Mouse (Mus musculus): Measurements from ENCODE around the gene Pax2. TPM values are rescaled to one million over a fixed set of nuclear protein-coding genes. Genes with fewer than 3 reads are reported as not detected.

The Pax2 gene
- polyA plus RNA-seq, 1 experiment from 2014 or later = not detected

GRCm38 (mm10) chr19:44752056-44752940 lies 3.5 kb upstream of the Pax2 start:
- Histone ChIP-seq H3K4me3 (ENCODE audit: low read depth, low read length) (no peak overlapping the region), H3K9ac (ENCODE audit: low read depth, low read length) (no peak overlapping the region)

GRCm38 (mm10) chr19:44753361-44753760 lies 2.5 kb upstream of the Pax2 start:
- no peak overlapping the region for H3K9ac ChIP-seq (ENCODE audit: low read depth, low read length)
- peaks cover 6% of the 10 kb centered on the region for H3K4me1 ChIP-seq (replicated peaks; ENCODE audit: control insufficient read depth, insufficient read depth, low read length)
- WGBS = 4% methylated on average over 14 of the region's 14 CpGs
- DNase-seq (ENCODE audit: low spot score) = no peak
- H3K4me3 ChIP-seq (ENCODE audit: low read depth, low read length) = no peak overlapping the region
- peaks cover 100% of the 10 kb centered on the region for H3K27me3 ChIP-seq (replicated peaks; ENCODE audit: control insufficient read depth, insufficient read depth, low read length)
- H3K36me3 ChIP-seq (ENCODE audit: control insufficient read depth, insufficient read depth, low read length) = no peaks in the 10 kb centered on the region
- H3K27ac ChIP-seq (ENCODE audit: low read depth, low read length) = no peak overlapping the region
- no peaks in the 10 kb centered on the region for H3K9me3 ChIP-seq (ENCODE audit: control insufficient read depth, low read length)
- ATAC-seq (replicated peaks; ENCODE audit: low FRiP score) = no peak
- H3K4me2 ChIP-seq = no peak overlapping the region

More at GRCm38 (mm10) chr19:44752056-44752940, 3.5 kb upstream of the Pax2 start:
- ATAC-seq (replicated peaks; ENCODE audit: low FRiP score) (no peak), DNase-seq (ENCODE audit: low spot score) (no peak)
- H3K27ac ChIP-seq (ENCODE audit: low read depth, low read length) = no peak overlapping the region
- H3K4me1 ChIP-seq (replicated peaks; ENCODE audit: control insufficient read depth, insufficient read depth, low read length) = peaks cover 6% of the 10 kb centered on the region
- no peak overlapping the region for H3K4me2 ChIP-seq
- no peaks in the 10 kb centered on the region for H3K36me3 ChIP-seq (ENCODE audit: control insufficient read depth, insufficient read depth, low read length)
- no peaks in the 10 kb centered on the region for H3K9me3 ChIP-seq (ENCODE audit: control insufficient read depth, low read length)
- 6% methylated on average over 31 of the region's 31 CpGs for WGBS
- peaks cover 100% of the 10 kb centered on the region for H3K27me3 ChIP-seq (replicated peaks; ENCODE audit: control insufficient read depth, insufficient read depth, low read length)

GRCm38 (mm10) chr19:44754461-44755377 lies 1.1 kb upstream of the Pax2 start:
- H3K27me3 ChIP-seq (replicated peaks; ENCODE audit: control insufficient read depth, insufficient read depth, low read length) = peaks cover 99% of the 10 kb centered on the region
- WGBS = 4% methylated on average over 16 of the region's 16 CpGs
- no peak overlapping the region for H3K4me2 ChIP-seq
- no peak overlapping the region for H3K4me3 ChIP-seq (ENCODE audit: low read depth, low read length)
- H3K36me3 ChIP-seq (ENCODE audit: control insufficient read depth, insufficient read depth, low read length) = no peaks in the 10 kb centered on the region
- no peak overlapping the region for H3K9ac ChIP-seq (ENCODE audit: low read depth, low read length)
- H3K27ac ChIP-seq (ENCODE audit: low read depth, low read length) = no peak overlapping the region
- no peaks in the 10 kb centered on the region for H3K9me3 ChIP-seq (ENCODE audit: control insufficient read depth, low read length)
- ATAC-seq (replicated peaks; ENCODE audit: low FRiP score) = no peak
- no peak for DNase-seq (ENCODE audit: low spot score)
- H3K4me1 ChIP-seq (replicated peaks; ENCODE audit: control insufficient read depth, insufficient read depth, low read length) = peaks cover 6% of the 10 kb centered on the region

- Histone ChIP-seq H3K4me3 (ENCODE audit: low read depth, low read length) (no peak overlapping the region), H3K27ac (ENCODE audit: low read depth, low read length) (no peak overlapping the region), H3K9ac (ENCODE audit: low read depth, low read length) (no peak overlapping the region), H3K4me2 (peak overlapping the region; percentile 67), H3K27me3 (replicated peaks; ENCODE audit: control insufficient read depth, insufficient read depth, low read length) (peaks cover 99% of the 10 kb centered on the region), H3K36me3 (ENCODE audit: control insufficient read depth, insufficient read depth, low read length) (no peaks in the 10 kb centered on the region), H3K9me3 (ENCODE audit: control insufficient read depth, low read length) (no peaks in the 10 kb centered on the region), H3K4me1 (replicated peaks; ENCODE audit: control insufficient read depth, insufficient read depth, low read length) (peaks cover 6% of the 10 kb centered on the region)
- WGBS = 4% methylated on average over 13 of the region's 13 CpGs
- no peak for ATAC-seq (replicated peaks; ENCODE audit: low FRiP score)
- no peak for DNase-seq (ENCODE audit: low spot score)
Observed at GRCm38 (mm10) chr19:44755378-44755692, 510 bp upstream of the Pax2 start.

GRCm38 (mm10) chr19:44756421-44757230 lies 781 bp downstream of the Pax2 start:
- no peaks in the 10 kb centered on the region for H3K36me3 ChIP-seq (ENCODE audit: control insufficient read depth, insufficient read depth, low read length)
- no peak for ATAC-seq (replicated peaks; ENCODE audit: low FRiP score)
- no peak overlapping the region for H3K27ac ChIP-seq (ENCODE audit: low read depth, low read length)
- no peak overlapping the region for H3K9ac ChIP-seq (ENCODE audit: low read depth, low read length)
- H3K9me3 ChIP-seq (ENCODE audit: control insufficient read depth, low read length) = no peaks in the 10 kb centered on the region
- H3K4me2 ChIP-seq = peak overlapping the region; percentile 67
- 1% methylated on average over 70 of the region's 71 CpGs for WGBS
- peaks cover 4% of the 10 kb centered on the region for H3K4me1 ChIP-seq (replicated peaks; ENCODE audit: control insufficient read depth, insufficient read depth, low read length)
- DNase-seq (ENCODE audit: low spot score) = no peak
- peak overlapping the region; percentile 37 for H3K4me3 ChIP-seq (ENCODE audit: low read depth, low read length)
- H3K27me3 ChIP-seq (replicated peaks; ENCODE audit: control insufficient read depth, insufficient read depth, low read length) = peaks cover 99% of the 10 kb centered on the region

- H3K9me3 ChIP-seq (ENCODE audit: control insufficient read depth, low read length) = no peaks in the 10 kb centered on the region
- peak overlapping the region; percentile 67 for H3K4me2 ChIP-seq
- no peaks in the 10 kb centered on the region for H3K36me3 ChIP-seq (ENCODE audit: control insufficient read depth, insufficient read depth, low read length)
- ATAC-seq (replicated peaks; ENCODE audit: low FRiP score) (no peak), DNase-seq (ENCODE audit: low spot score) (no peak)
- no peak overlapping the region for H3K9ac ChIP-seq (ENCODE audit: low read depth, low read length)
- H3K4me1 ChIP-seq (replicated peaks; ENCODE audit: control insufficient read depth, insufficient read depth, low read length) = peaks cover 4% of the 10 kb centered on the region
- H3K4me3 ChIP-seq (ENCODE audit: low read depth, low read length) = peak overlapping the region; percentile 37; the same call in 1 of the 2 replicates
- under 1% methylated on average over 36 of the region's 38 CpGs for WGBS
- no peak overlapping the region for H3K27ac ChIP-seq (ENCODE audit: low read depth, low read length)
- peaks cover 99% of the 10 kb centered on the region for H3K27me3 ChIP-seq (replicated peaks; ENCODE audit: control insufficient read depth, insufficient read depth, low read length)
Observed at GRCm38 (mm10) chr19:44757231-44757871, 1.5 kb downstream of the Pax2 start.

GRCm38 (mm10) chr19:44758846-44759245 lies 3.0 kb downstream of the Pax2 start:
- no peak overlapping the region for H3K27ac ChIP-seq (ENCODE audit: low read depth, low read length)
- H3K4me2 ChIP-seq = no peak overlapping the region
- peaks cover 4% of the 10 kb centered on the region for H3K4me1 ChIP-seq (replicated peaks; ENCODE audit: control insufficient read depth, insufficient read depth, low read length)
- DNase-seq (ENCODE audit: low spot score) (no peak), ATAC-seq (replicated peaks; ENCODE audit: low FRiP score) (no peak)
- peaks cover 99% of the 10 kb centered on the region for H3K27me3 ChIP-seq (replicated peaks; ENCODE audit: control insufficient read depth, insufficient read depth, low read length)
- WGBS = 2% methylated on average over 28 of the region's 28 CpGs
- no peak overlapping the region for H3K9ac ChIP-seq (ENCODE audit: low read depth, low read length)
- H3K36me3 ChIP-seq (ENCODE audit: control insufficient read depth, insufficient read depth, low read length) = no peaks in the 10 kb centered on the region
- no peaks in the 10 kb centered on the region for H3K9me3 ChIP-seq (ENCODE audit: control insufficient read depth, low read length)
- no peak overlapping the region for H3K4me3 ChIP-seq (ENCODE audit: low read depth, low read length)
